Mouse (Mus musculus) neural tube, embryonic 11.5 days (tissue): Measurements from ENCODE around the gene Nin. TPM values are rescaled to one million over a fixed set of nuclear protein-coding genes. Genes with fewer than 3 reads are reported as not detected.

Source experiments
- ATAC-seq: fragments of 200-750 bp; cut with Nextera tagmentation; 2 replicates; pipeline ENCODE4 v1.8.0; 2017; ENCODE audit warnings: moderate number of reproducible peaks, mild to moderate bottlenecking, moderate TSS enrichment, moderate library complexity; ENCODE audit not compliant: insufficient read depth, low FRiP score, low TSS enrichment
- DNase-seq: peaks from one replicate; pipeline ENCODE4 v3.0.0-alpha.2; 2015; ENCODE audit warnings: low spot score
- H3K27ac ChIP-seq: fragments of 300-500 bp; sonication (generic); 2 replicates; pipeline ENCODE4 v1.5.1; 2014; ENCODE audit warnings: low read depth, mild to moderate bottlenecking, low read length
- H3K27me3 ChIP-seq: fragments of 300-500 bp; sonication (generic); 2 replicates; pipeline ENCODE4 v1.6.1; 2014; ENCODE audit warnings: mild to moderate bottlenecking, low read length, mixed read lengths; ENCODE audit not compliant: control insufficient read depth, insufficient read depth
- H3K36me3 ChIP-seq: fragments of 300-500 bp; sonication (generic); 2 replicates; pipeline ENCODE4 v1.6.1; 2014; ENCODE audit warnings: mild to moderate bottlenecking, low read length, moderate library complexity, mixed read lengths; ENCODE audit not compliant: control insufficient read depth, insufficient read depth
- H3K4me1 ChIP-seq: fragments of 300-500 bp; sonication (generic); 2 replicates; pipeline ENCODE4 v1.6.1; 2014; ENCODE audit warnings: low read length, mixed read lengths; ENCODE audit not compliant: control insufficient read depth, insufficient read depth
- H3K4me2 ChIP-seq: fragments of 300-500 bp; sonication (generic); 2 replicates; pipeline ENCODE4 v1.6.1; 2014; ENCODE audit warnings: low read depth, mild to moderate bottlenecking, moderate library complexity
- H3K4me3 ChIP-seq: fragments of 300-500 bp; sonication (generic); 2 replicates; pipeline ENCODE4 v1.5.1; 2014; ENCODE audit warnings: low read depth, low read length
- H3K9ac ChIP-seq: fragments of 300-500 bp; sonication (generic); 2 replicates; pipeline ENCODE4 v1.6.1; 2014; ENCODE audit warnings: mild to moderate bottlenecking, low read length
- H3K9me3 ChIP-seq: fragments of 300-500 bp; sonication (generic); 2 replicates; pipeline ENCODE4 v1.6.1; 2016; ENCODE audit warnings: low read length; ENCODE audit not compliant: control insufficient read depth
- WGBS: fragments of 180-500 bp; shearing (Covaris S2); extraction: QIAGEN DNeasy Blood & Tissue Kit; methylation state at CpG from one replicate; pipeline ENCODE4 v1.1.7; 2014; 5-methylcytosine and 5-hydroxymethylcytosine counted together
- polyA plus RNA-seq: library from polyadenylated mRNA; unstranded; fragments of >200 nt; fragmentation: Nextera tagmentation; extraction: Ambion mirVana; gene quantifications from 2 replicates; pipeline ENCODE4 v1.2.1, GENCODE M21; 2014

Gene Nin
- polyA plus RNA-seq, 1 experiment from 2014 or later: 16.6 TPM

DNA sequence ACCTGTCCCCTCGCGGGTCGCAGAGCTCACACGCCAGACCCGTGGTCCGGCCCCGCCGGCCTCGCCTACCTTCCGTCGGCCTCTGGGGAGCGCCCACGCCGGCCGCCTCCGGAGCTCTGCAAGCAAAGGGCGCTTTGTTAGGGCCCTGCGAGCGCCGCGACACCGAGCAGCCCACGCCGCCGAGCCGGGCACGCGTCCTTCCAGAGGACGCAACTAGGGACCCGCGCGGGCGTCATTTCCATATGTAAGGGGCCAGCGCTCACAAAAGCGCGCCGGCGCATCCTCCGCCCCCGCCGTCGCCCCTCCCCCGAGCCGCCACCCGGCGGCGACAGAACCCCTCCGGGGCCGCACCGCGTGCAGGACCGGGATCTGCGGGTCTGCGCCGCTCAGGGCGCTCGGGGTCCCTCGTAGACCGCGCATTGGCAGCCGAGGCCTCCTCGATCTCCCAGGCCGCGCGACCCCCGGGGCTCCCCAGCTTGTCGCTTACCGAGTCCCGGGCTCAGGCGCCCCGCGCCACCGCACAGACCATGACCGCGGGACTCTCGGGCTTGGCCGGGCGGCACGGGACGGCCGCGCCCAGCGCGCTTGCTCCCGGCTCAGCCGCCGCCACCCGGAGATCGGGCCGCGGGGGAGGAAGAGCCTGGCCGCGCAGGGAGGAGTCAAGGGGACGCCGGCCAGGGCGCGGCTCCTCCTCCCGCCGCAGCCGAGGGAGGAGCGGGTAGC lies 2.0 kb downstream of the Nin start:
- H3K36me3 ChIP-seq: no peaks in the 10 kb centered on the region
- ATAC-seq (peak; percentile 83), DNase-seq (peak; percentile 86)
- H3K27ac ChIP-seq: peak overlapping the region; percentile 90
- peak overlapping the region; percentile 75 for H3K4me2 ChIP-seq
- no peaks in the 10 kb centered on the region for H3K9me3 ChIP-seq
- no peaks in the 10 kb centered on the region for H3K27me3 ChIP-seq
- under 1% methylated on average over 94 of the region's 101 CpGs for WGBS
- peak overlapping the region; percentile 74 for H3K4me3 ChIP-seq
- H3K4me1 ChIP-seq: peaks cover 11% of the 10 kb centered on the region
- H3K9ac ChIP-seq: peak overlapping the region; percentile 89

DNA sequence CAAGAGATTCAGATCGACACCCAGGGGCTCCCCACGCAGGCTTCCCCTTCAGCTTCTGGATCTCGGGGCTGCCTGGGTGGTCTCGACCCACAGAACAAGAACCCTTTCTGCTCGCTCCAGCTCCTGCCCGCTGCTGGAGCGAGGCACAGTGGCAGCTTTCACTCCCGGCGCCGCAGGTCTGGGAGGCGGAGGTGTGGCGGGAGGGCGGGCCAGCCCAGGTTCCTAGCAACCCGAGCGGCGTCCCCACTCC lies 2.5 kb downstream of the Nin start:
- Histone ChIP-seq H3K27me3 (no peaks in the 10 kb centered on the region), H3K27ac (peak overlapping the region; percentile 90), H3K9me3 (no peaks in the 10 kb centered on the region), H3K4me3 (peak overlapping the region; percentile 74), H3K4me1 (peaks cover 16% of the 10 kb centered on the region), H3K4me2 (peak overlapping the region; percentile 75), H3K9ac (peak overlapping the region; percentile 89), H3K36me3 (no peaks in the 10 kb centered on the region)
- ATAC-seq: peak; percentile 51
- WGBS: 1% methylated on average over 14 of the region's 16 CpGs
- DNase-seq: no peak

- Histone ChIP-seq H3K27ac (peak overlapping the region; percentile 90; the same call in 1 of the 2 replicates), H3K9ac (peak overlapping the region; percentile 89), H3K4me1 (peaks cover 16% of the 10 kb centered on the region), H3K4me2 (peak overlapping the region; percentile 75), H3K27me3 (no peaks in the 10 kb centered on the region), H3K4me3 (peak overlapping the region; percentile 74), H3K9me3 (no peaks in the 10 kb centered on the region), H3K36me3 (no peaks in the 10 kb centered on the region)
- 11% methylated on average over 23 of the region's 23 CpGs for WGBS
- no peak for ATAC-seq
- peak; percentile 33 for DNase-seq
Measured at GRCm38 (mm10) chr12:70110375-70111116, 3.0 kb downstream of the Nin start.

DNA sequence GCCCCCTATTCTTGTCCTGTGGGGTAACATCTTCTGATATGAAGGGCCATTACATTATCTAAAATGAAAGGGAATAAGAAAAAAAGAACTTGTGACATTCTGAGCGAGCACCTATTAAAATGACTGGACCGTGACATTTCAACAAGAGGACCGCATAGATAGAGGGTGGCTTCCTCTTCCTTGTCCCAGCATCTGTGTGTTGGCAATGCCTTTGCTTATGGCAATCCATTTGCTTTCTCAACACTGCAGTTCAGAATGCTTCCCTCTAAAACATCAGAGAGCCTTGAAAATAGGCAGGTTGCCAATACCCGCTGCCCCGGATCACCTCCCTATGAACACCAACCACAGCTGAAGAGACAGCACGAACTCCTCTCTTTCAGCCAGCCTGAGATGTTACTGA lies 3.6 kb downstream of the Nin start:
- WGBS: 59% methylated on average over 6 of the region's 6 CpGs
- Histone ChIP-seq H3K9me3 (no peaks in the 10 kb centered on the region), H3K4me2 (peak overlapping the region; percentile 75), H3K9ac (no peak overlapping the region), H3K27ac (no peak overlapping the region), H3K27me3 (no peaks in the 10 kb centered on the region), H3K4me3 (peak overlapping the region; percentile 74), H3K36me3 (no peaks in the 10 kb centered on the region), H3K4me1 (peaks cover 16% of the 10 kb centered on the region)
- DNase-seq (no peak), ATAC-seq (no peak)

GRCm38 (mm10) chr12:70108104-70108503 lies 5.4 kb downstream of the Nin start:
- no peak overlapping the region for H3K4me3 ChIP-seq
- no peak overlapping the region for H3K9ac ChIP-seq
- no peaks in the 10 kb centered on the region for H3K9me3 ChIP-seq
- DNase-seq (peak; percentile 51), ATAC-seq (peak; percentile 54)
- 5% methylated on average over 2 of the region's 2 CpGs for WGBS
- no peaks in the 10 kb centered on the region for H3K27me3 ChIP-seq
- no peak overlapping the region for H3K4me2 ChIP-seq
- no peaks in the 10 kb centered on the region for H3K36me3 ChIP-seq
- H3K27ac ChIP-seq: no peak overlapping the region
- H3K4me1 ChIP-seq: peaks cover 16% of the 10 kb centered on the region

GRCm38 (mm10) chr12:70106508-70106907 lies 7.0 kb downstream of the Nin start:
- WGBS: 47% methylated on average over 9 of the region's 9 CpGs
- no peaks in the 10 kb centered on the region for H3K9me3 ChIP-seq
- no peak overlapping the region for H3K4me2 ChIP-seq
- no peak overlapping the region for H3K4me3 ChIP-seq
- H3K9ac ChIP-seq: no peak overlapping the region
- H3K36me3 ChIP-seq: no peaks in the 10 kb centered on the region
- no peaks in the 10 kb centered on the region for H3K27me3 ChIP-seq
- H3K4me1 ChIP-seq: peaks cover 16% of the 10 kb centered on the region
- ATAC-seq (no peak), DNase-seq (no peak)
- no peak overlapping the region for H3K27ac ChIP-seq

DNA sequence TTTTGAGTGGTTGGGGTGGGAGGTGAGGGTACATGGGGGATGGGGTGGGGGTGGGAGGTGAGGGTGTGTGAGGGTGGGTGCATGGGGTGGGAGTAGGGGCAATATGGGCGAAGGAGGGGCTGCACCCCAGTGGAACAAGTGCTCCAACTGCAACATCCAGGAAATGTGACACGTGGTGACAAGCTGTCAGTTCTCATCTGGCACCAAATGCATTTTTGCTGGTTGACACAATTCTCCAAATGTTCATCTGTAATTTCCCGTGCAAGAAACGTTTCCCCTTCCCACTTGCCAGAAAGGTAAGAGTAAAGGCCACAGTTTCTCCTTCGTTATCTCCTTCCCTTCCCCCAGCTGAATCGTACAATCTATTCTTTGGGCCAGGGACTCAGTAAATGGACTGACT lies 7.6 kb downstream of the Nin start:
- H3K4me3 ChIP-seq: no peak overlapping the region
- no peak overlapping the region for H3K4me2 ChIP-seq
- H3K27me3 ChIP-seq: no peaks in the 10 kb centered on the region
- H3K36me3 ChIP-seq: no peaks in the 10 kb centered on the region
- no peaks in the 10 kb centered on the region for H3K9me3 ChIP-seq
- H3K27ac ChIP-seq: no peak overlapping the region
- H3K4me1 ChIP-seq: peaks cover 16% of the 10 kb centered on the region
- WGBS: 80% methylated on average over 6 of the region's 6 CpGs
- DNase-seq (no peak), ATAC-seq (no peak)
- H3K9ac ChIP-seq: no peak overlapping the region

DNA sequence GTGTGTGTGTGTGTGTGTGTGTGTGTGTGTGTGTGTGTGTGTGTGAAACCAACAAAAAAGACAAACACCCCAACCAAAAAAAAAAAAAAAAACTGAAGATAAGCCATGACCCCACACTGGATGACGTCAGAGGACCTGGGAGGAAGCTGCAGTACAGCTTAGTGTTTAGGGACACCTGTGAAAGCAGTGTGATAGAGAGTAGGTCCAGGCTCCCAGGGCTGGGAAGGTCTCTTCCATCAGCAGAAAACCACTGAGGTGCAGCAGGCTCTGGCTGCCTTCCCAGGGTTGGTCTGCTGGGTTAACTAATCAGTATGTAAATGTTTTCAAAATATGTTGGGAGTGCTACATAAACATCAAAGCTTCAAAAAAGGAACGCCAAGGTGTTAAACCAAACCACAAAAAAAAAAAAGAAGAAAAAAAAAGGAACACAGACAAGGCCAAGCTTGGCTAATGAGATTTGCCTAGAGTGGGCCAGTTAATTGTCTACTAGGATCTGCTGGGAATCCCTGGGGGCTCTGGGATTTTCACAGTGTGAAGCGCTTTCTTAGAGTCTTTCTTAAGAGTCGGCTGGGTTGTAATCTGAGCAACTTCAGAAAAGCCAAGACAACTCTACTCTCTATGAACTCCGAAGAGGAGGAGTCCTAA lies 8.6 kb downstream of the Nin start:
- H3K9ac ChIP-seq: no peak overlapping the region
- H3K36me3 ChIP-seq: no peaks in the 10 kb centered on the region
- no peak overlapping the region for H3K27ac ChIP-seq
- 25% methylated on average over 5 of the region's 5 CpGs for WGBS
- H3K4me2 ChIP-seq: no peak overlapping the region
- DNase-seq: no peak
- H3K4me3 ChIP-seq: no peak overlapping the region
- ATAC-seq: no peak
- no peaks in the 10 kb centered on the region for H3K27me3 ChIP-seq
- H3K4me1 ChIP-seq: peaks cover 16% of the 10 kb centered on the region
- no peaks in the 10 kb centered on the region for H3K9me3 ChIP-seq
